Mouse (Mus musculus) lung, adult 2 months (tissue): ENCODE results near the gene Olfr576.

ENCODE experiments used
- CTCF ChIP-seq: fragments of 200-500 bp; IDR thresholded peaks from 2 replicates; pipeline ENCODE4 v1.5.1; 2011; ENCODE audit warnings: mild to moderate bottlenecking, low read length, control low read depth; ENCODE audit not compliant: insufficient read depth
- POLR2A ChIP-seq: fragments of 200-500 bp; IDR thresholded peaks from 2 replicates; pipeline ENCODE4 v1.6.1; 2011; ENCODE audit warnings: low read depth, mild to moderate bottlenecking, control low read depth, low read length, borderline replicate concordance; ENCODE audit errors: extremely low read depth

DNA sequence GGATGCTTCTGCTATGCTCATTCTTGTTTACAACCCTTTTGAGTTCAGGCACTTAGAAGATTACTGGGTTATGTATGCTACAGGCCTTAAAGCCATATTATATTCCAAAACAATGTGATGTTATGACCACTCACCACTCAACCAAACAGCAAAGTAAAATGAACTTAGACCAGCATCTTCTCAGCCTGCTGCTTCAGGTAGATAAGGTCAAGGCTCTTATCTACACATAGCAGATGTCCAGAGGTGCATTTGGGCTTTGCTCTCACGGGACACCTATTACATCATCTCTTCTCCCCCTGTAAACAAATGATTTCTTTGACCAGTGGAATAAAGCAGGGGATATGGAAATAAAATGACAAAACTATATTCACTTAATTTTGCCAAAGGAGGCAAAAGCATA, 3.9 kb upstream of the Olfr576 start, which contains the start of gene Olfr575:
- TF ChIP-seq POLR2A (no peak), CTCF (no peak)
